Mouse (Mus musculus) ES-Bruce4 (cell line): ENCODE data around the gene Fam118b.

Experiments
- CTCF ChIP-seq: IDR thresholded peaks from one replicate; pipeline ENCODE4 v1.8.1; 2011; ENCODE audit warnings: low read depth, low read length
- EP300 ChIP-seq: IDR thresholded peaks from 2 replicates; pipeline ENCODE4 v1.6.1; 2011; ENCODE audit warnings: low read depth, low read length; ENCODE audit not compliant: insufficient read depth
- POLR2A ChIP-seq: IDR thresholded peaks from one replicate; pipeline ENCODE4 v1.8.1; 2011; ENCODE audit warnings: low read length; ENCODE audit not compliant: insufficient read depth

DNA sequence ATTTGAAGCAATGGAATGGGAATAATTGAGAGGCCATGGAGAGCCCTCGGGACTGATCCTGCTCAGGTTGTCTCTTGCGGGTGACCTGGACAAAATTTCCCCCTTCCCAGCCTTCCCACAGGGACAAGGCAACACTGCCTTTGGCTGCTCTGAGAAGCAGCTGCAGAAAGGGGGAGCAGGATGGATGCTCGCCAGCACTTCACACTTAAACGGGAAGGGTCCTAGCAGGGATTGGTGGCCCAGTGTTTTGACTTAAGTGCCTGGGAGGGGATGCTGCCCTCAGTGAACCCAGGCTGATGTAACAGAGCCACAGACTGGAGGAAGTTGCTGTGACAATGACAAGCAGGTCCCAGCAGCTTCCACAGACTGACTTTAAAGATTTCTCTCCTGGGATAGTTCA lies 46.0 kb upstream of the Fam118b start:
- TF ChIP-seq CTCF (no peak), POLR2A (no peak), EP300 (no peak)
